Mouse (Mus musculus) left cerebral cortex, postnatal 10 days (tissue): ENCODE results near the gene Acap2. TPM values are rescaled to one million over a fixed set of nuclear protein-coding genes. Genes with fewer than 3 reads are reported as not detected.

Experiments
- DNase-seq, 2 experiments: peaks; one replicate each; pipeline ENCODE4 v3.0.0; 2021 to 2022; ENCODE audit warnings: low spot score in 2 of 2, mixed read lengths in 1 of 2; ENCODE audit errors: extremely low spot score in 1 of 2
- intact Hi-C: fragments of 180-260 bp; cut with DNase I; formaldehyde crosslinking; loops from one replicate; pipeline ENCODE4 v1.15.1; 2025
- total RNA-seq, 2 experiments: library from RNA; stranded (reverse); gene quantifications; 2 replicates each; pipeline ENCODE4 v1.2.3; 2021

Gene Acap2
- total RNA-seq, 2 experiments from 2014 or later, result 74.9 to 80.1 TPM

DNA sequence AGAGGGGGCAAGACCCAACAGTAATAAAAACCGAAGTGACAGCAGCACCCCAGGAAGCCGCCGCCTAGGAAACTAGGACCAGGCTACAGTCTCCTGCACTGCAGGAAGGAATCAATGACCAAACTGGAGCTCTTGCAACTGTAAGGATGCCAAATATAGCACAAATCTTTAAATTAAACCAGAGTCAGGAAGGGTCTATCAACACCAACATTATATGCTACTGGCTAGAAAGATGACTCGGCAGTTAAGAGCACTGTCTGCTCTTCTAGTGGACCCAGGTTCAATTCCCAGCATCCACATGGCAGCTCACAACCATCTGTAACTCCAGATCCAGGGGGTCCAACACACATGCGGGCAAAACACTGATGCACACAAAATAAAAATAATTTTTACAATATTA, 21.7 kb downstream of the Acap2 start:
- intact Hi-C loops, result no loop called here
- DNase-seq, result no peak

DNA sequence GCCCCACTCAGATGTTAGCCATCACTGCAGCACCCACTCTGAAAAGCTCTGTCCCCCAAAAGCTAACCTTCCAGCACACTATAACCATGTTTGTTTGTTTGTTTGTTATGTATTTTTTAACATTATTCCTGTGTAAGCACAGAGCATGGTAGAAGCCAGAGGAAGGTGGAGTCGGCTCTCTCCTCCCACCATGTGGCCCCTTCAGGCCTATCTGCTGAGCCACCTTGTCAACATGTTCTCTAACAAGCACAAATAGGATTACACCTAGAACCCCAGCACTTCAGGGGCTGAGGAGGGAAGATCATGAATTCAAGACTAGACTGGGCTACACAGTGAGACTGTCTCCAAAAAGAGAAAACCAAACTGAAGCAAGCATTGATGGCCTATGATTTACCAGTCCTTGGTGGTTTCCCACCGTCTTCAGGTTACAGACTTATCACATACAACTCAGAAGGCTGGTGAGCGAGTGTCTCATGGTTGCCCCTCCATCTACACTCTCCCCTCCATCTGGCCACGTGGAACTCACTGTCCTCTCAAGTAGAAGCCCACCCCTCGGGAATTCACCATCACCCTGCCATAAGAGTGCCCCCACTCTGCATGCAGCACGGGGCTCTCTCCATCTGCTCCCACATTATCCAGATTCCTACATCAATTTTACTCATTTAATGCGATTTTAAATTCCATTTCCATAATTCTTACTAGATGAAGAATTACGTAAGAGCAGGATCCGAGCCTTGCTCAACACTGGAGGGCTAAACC, 26.0 kb downstream of the Acap2 start:
- no peak for DNase-seq
- intact Hi-C loops, result no loop called here

DNA sequence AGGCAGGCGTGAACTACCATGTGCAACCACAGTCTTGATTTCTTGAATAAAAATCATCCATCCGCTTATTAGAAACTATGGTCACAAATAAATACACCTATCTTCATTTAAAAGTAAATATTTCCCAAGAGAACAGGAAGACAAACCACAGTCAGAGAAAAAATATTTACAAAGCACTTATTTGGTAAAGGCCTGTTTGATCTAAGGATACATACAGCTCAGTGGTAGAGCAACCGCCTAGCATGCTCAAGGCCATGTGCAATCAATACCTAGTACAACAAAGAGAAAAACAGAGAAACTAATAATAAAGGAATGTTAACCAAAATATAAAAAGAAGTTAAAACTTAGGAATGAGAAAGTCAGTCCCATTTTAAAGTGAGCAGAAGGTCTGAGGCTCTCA, 28.8 kb downstream of the Acap2 start:
- intact Hi-C loops, result no loop called here
- no peak for DNase-seq

DNA sequence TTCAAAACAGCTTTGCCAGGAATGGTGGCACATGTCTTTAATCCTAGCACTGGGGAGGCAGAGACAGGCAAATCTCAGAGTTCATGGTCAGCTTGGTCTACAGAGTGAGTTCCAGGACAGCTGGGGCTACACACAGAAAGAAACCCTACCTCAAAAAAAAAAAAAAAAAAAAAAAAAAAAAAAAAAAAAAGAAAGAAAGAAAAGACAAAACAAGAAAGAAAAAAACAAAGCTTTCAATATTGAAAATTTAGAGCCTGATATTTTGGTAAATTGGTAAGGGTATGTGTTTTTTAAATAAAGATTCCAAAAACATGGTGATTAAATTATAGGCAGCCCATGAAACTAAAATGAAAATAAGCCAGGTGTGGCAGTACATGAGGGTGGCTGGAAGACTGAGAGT, 29.6 kb downstream of the Acap2 start:
- intact Hi-C loops, result no loop called here
- DNase-seq, result no peak

DNA sequence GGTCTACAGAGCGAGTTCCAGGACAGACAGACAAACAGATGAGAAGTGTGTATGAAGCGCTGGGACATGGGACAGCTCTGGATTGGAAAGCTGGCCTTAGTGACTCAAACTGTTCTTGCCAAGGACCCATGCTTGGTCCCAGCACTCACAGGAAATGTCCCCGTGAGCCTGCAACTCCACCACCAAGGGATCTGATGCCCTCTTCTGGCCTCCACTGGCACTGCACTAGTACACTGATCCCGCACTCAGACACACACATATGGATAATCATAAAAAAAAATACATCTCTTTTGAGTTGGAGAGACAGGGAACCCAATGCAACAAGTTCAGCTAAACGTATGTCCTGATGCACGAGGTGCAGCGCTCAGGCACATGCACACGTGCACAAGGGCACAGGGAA, 30.7 kb downstream of the Acap2 start:
- DNase-seq, result no peak
- intact Hi-C loops, result no loop called here

DNA sequence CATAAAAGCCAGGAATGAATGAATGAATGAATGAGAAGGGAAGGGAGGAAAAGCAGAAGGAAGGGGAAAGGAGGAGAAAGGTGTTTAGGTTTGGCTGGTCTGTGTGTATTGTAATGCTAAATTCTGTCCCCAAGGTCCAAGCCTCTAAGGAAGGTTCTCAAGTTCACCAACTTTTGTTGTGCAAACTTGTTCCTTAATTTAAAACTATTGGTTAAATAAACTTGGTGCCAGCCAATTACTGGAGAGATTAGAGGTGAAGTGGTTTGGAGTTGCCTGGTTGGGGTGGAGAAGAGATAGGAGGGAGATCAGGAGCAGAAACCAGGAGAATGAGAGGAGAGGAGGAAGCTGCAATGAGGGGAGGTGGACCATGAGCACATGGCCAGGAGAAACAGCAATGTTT, 31.4 kb downstream of the Acap2 start:
- no peak for DNase-seq
- intact Hi-C loops, result no loop called here

DNA sequence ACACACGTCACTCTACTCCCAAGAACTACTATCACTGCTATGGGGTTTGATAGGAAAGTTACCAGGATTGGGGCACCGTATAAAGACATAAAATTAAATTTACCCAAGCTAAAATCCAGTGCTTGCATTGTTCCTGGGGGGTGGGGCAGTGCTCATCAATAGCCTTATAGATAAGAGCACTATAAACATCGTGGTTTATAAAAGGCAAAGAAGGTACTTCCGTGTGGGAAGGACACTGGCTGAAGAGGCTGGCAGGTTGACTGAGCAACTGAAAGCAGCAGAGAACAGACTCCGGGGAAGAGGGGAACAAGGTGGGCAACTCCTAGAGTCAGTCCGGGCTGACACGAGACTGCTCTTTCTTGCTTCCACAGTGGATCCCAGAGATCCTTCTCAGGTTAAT, 33.1 kb downstream of the Acap2 start:
- intact Hi-C loops, result no loop called here
- no peak for DNase-seq

DNA sequence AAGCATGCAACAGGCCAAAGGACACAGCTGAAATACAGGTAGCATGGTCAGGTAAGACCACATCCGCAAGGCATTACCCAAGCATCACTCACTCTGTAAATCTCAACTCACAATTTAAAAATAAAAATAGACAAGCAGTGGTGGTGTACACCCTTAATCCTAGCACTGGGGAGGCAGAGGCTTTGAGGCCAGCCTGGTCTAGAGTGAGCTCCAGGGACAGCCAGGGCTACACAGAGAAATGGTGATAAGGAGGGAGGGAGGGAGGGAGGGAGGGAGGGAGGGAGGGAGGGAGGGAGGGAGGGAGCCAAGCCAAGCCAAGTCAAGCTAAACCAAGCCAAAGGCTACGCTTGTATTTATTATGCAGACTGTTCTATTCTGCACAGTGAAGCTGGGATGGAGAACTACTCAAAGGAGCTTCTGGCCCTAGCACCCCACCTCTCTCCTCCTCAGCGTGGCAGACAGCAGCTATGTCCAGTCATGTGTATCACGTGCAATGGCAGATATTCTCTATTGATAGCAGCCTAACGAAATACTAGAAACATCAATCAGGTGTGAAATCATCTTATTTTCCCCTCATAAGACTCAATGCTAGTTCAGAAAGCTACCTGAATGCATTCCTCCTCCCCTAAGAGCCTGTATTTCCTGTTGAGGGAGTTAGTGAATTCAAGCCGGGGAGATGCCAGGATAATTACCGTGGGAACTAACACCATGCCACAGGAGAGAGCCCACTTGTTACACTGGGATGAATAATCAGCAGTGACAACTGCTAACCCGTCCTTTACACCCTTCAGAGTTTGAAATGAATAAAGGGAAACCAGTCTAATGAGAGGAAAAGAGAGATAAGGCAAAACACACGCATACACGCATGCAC, 33.8 kb downstream of the Acap2 start:
- no peak for DNase-seq
- intact Hi-C loops, result no loop called here

DNA sequence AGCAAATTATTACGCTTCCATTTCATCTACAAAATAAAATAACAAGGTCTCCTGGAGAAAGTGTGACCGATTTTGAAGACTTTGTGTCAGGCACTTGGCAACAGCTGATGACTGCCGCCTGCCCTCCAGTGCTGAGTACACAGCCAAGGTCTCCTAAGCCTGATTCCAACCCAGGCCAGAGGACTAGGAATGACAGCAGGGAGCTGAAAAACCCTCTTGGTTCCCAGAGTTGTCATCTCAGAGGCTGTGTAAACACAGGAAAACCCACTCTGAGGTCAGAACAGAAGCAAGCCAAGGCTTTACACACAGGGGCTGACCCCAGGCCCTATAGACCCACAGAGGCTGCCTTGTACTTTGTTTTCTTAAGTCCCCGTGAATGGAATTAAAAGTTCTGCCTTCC, 35.1 kb downstream of the Acap2 start:
- intact Hi-C loops, result no loop called here
- DNase-seq, result no peak

DNA sequence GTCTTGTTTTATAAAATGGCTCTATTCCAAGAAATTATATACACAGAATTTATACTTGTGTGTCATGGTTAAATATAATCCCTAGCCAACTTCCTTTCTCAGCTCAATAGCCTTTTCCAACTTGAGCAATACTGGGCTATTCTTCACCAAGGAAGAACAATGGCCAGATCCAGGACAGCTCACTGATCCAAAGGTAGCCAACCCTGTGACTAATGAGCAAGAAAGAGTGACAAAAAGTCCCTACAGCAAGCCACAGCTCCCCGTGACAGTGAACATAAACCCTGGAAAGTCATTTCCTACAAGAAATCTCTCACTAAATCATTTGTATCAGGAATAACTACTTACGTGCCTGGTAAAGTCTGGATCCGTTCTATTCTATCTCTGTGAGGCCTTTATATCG, 35.6 kb downstream of the Acap2 start:
- no peak for DNase-seq
- intact Hi-C loops, result no loop called here

DNA sequence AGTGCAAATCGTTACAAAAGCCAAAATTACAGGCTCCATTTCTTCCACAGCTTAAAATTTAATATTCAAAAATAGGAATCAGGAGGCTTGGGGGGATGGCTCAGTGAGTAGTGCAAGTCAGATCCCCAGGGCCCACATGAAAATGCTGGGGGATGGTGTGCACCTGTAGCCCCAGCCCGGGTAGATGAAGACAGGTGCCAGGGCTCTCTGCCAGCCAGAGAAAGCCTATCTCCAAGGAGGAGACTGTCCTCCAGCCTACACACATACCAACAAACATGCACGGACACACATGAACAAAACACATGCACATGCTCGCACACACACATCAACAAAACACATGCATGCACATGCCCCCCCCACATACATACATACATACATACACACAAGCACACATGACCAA, 36.9 kb downstream of the Acap2 start:
- intact Hi-C loops, result no loop called here
- no peak for DNase-seq

DNA sequence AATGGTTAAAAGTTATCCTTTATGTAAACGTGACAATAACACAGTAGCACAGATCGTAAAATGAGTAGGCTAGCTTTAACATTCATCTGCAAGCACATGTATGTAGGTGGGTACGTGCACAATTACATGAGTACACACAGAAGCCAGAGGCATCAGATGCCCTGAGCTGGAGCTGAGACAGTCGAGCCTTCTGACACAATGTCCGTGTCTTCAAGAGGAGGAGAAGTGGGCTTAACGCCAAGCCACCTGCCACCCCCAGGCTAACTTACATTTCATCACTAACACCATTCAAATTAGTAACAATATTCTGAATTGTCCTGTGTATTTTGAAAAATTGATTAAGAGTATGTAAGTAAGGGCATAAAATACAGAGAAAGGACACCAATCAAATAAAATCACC, 40.6 kb downstream of the Acap2 start:
- intact Hi-C loops, result no loop called here
- no peak for DNase-seq

DNA sequence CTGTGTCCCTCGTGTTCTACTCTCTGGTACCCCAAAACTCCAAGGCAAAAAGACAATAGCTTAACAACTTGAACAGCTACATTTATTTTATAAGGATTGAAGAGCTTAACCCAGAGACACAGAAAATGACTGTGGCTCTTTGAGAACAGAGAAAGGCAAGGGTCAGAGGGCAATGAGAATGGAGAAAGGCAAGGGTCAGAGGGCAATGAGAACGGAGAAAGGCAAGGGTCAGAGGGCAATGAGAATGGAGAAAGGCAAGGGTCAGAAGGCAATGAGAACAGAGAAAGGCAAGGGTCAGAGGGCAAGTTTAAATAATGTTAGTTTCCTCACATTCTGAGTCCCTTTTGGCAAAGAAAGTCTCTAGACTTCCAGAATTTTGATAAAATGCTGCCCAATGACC, 41.6 kb downstream of the Acap2 start:
- DNase-seq, result no peak
- intact Hi-C loops, result no loop called here

DNA sequence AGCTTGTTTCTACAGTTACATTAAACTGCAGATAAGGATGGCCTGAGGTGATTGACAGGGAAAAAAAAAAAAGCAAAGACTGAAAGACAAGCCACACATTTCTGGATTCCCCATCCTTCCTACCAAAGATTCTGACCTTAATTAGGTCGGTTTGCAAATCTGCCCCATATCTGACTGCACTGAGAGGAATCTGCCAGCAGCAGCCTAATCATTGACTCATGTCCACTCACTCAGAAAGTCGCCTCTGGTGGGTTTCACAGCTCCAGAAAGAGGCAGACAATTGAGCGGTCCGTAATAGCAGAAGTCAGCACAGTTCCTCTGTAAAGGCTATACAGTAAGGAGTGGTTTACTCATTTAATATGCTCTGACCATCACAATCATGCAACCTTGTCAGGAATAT, 51.2 kb downstream of the Acap2 start:
- DNase-seq, result no peak
- intact Hi-C loops, result no loop called here

DNA sequence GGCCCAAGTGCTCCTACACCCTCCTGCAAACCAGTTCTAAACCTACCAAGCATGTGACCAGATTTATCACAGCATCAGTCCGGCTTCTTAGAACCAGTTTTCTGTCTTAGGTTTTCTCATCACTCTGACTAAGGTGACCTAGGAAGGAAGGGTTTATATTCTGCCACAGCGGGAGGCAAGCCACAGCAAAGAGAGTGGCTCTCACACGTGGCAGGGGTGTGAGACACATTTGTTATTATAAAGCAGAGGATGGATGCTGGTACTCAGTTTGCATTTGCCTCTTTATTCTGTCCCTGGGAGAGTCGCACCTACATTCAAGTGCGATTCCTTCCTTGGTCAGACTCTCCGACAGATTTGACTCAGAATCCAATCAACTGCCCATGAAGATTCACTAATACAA, 52.2 kb downstream of the Acap2 start:
- intact Hi-C loops, result no loop called here
- DNase-seq, result no peak

DNA sequence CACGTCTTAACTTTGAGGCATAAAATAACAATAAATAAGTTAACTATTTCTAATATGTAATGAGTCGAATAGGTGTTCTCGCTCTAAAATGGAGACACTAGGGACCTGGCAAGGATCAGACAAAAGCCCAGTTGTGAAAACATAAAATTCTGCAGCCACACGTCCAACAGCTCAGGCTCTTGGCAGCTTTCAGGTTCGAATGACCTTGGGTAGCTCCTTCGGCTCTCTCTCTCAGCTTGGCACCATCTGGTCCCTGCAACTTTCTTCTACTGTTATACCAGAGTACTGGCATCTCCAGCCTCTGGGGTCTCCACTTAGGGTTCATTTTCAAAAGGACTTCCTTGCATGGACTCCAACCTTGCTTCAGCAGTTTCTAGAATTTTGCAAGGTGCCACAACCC, 53.3 kb downstream of the Acap2 start:
- intact Hi-C loops, result no loop called here
- no peak for DNase-seq

DNA sequence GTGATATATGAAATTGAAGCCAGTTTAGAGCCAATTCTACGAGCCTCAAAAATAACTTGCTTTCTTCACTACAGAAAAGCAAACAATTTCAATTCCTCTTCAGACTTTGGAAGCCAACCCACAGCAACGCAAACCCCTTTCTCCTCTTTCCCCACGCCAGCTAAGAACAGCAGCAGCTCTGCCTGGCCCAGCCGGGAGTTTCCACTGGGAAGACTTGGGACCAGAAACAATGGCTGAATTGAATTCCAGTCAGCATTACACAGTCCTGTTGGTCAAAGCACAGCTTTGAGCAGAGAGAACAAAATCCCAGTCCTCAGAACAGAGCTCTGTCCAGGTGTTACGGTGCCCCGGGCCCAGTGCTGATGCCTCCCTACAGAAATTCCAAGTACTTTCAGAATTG, 59.1 kb downstream of the Acap2 start:
- no peak for DNase-seq
- intact Hi-C loops, result no loop called here

DNA sequence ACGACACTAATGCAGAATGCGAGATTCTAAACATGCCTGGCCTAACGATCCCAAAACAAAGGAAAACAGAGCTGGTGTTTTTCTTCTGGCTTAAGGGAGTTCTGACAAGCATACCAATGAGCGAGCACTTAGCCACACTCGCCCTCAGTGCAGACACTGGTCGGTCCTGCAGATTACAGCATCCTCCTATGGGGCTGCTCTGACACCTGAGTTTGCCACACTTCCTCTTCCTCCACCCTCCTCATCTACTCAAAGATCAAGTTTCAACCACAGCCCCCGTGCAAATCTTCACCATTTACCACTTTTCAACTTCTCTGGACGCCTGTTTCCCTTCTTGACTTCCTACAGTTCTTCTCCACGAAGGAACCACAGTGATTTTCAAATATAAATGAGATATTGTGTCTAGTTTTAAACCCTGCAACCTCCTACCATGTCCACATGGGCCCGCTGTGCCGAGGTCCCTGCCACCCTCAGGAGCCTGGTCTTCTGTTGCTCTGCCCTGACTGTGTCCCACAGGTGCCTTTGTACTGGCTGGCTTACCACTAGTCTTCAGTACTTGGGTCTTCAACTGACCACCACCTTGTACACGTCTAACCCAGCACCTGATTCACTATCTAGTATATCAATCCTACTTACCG, 64.3 kb downstream of the Acap2 start:
- intact Hi-C loops, result no loop called here

DNA sequence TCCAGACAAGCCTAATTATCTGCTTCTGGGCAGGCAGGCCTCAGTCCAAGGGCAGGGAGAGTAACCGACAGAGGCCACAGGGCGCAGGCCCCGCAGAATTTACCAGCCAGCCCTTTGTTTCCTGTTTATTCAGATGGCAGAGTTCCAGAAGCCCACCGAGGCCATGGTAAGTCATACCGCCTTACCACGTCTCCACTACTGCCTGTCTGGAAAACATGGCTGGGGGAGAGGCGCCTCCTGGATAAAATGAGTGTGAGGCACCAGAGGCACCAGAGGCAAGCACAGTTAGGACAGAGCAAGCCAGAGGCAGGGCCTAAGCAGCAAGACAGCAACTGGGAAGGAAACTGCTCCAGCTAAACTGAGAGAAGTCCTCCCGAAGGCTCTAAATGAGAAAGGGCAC, 65.5 kb downstream of the Acap2 start:
- intact Hi-C loops, result no loop called here
- DNase-seq, result no peak

More for the DNA sequence above, 64.3 kb downstream of the Acap2 start:
- no peak for DNase-seq

DNA sequence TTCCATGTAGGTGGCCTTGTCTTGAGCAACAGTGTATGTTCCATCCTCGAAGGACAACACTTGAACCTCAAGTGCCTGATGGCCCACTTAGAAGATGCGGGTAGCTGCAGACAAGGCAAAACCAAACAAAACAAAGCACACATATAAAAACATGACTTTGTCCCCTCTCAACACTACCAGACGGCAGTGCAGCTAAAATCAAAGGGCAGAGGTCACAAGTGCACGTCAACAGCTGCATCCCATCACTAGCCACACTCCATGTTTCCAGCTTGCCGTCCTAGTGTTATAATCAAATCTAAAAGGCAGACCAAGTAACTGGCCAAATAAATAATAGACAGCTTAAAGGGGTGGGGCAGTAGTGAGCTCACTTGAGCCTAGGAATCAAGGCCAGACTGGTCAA, 69.5 kb downstream of the Acap2 start:
- DNase-seq, result no peak
- intact Hi-C loops, result no loop called here
